Mouse (Mus musculus) ES-Bruce4 (cell line): ENCODE results near the gene Tmem189.

Source experiments
- CTCF ChIP-seq: IDR thresholded peaks from one replicate; pipeline ENCODE4 v1.8.1; 2011; ENCODE audit warnings: low read depth, low read length
- EP300 ChIP-seq: IDR thresholded peaks from 2 replicates; pipeline ENCODE4 v1.6.1; 2011; ENCODE audit warnings: low read depth, low read length; ENCODE audit not compliant: insufficient read depth
- POLR2A ChIP-seq: IDR thresholded peaks from one replicate; pipeline ENCODE4 v1.8.1; 2011; ENCODE audit warnings: low read length; ENCODE audit not compliant: insufficient read depth

- TF ChIP-seq POLR2A (no peak), EP300 (no peak), CTCF (no peak)
These were observed 41.5 kb upstream of the Tmem189 start for GRCm38 (mm10) chr2:167731149-167731548.
